10 mouse cellular contexts compared by ENCODE assay signal in genomic region chr2:163205737-163206490, GRCm38 (mm10). TPM values are rescaled to one million over a fixed set of nuclear protein-coding genes. Genes with fewer than 3 reads are reported as not detected.
A peak's percentile ranks its signal among the peaks of the same experiment; 100 is the strongest.
DNase-seq lines count a peak whose midpoint lies in the region; ATAC-seq lines count a peak whose summit lies in the region.
"Had no signal": no experiment of that assay in that cellular context is flagged by ENCODE, and none has a peak within 500 bp of the region (broad histone marks: within the 10 kb centered on the region; RNA-seq: fewer than 3 reads in every experiment).

No protein-coding gene starts in this region.

- no peak overlapping the region for H3K9ac ChIP-seq in embryonic facial prominence, embryonic 11.5 days (replicated peaks; ENCODE audit: low read length)
- H3K9ac ChIP-seq in hindbrain, embryonic 16.5 days (ENCODE audit: low read depth, low read length): no peak overlapping the region
- H3K9ac ChIP-seq in neural tube, embryonic 15.5 days (replicated peaks): no peak overlapping the region

- H3K27ac ChIP-seq in embryonic facial prominence, embryonic 11.5 days (replicated peaks; ENCODE audit: low read depth, low read length): no peak overlapping the region
- no peak overlapping the region for H3K27ac ChIP-seq in hindbrain, embryonic 16.5 days (ENCODE audit: low read depth, low read length)
- H3K27ac ChIP-seq in neural tube, embryonic 15.5 days (replicated peaks): peak overlapping the region; percentile 2; the same call in 1 of the 2 replicates

- peak; percentile 50 to 76 for DNase-seq in left cerebral cortex, postnatal 14 days (ENCODE audit: low spot score in 2 of 2)
- DNase-seq in left cerebral cortex, adult 9 months (ENCODE audit: low spot score in 2 of 2): no peak
- DNase-seq in embryonic facial prominence, embryonic 11.5 days (ENCODE audit: low spot score): no peak
- no peak for DNase-seq in gastrocnemius, adult 18-20 months (ENCODE audit: low spot score)
- DNase-seq in kidney, adult 8-10 months: no peak
- no peak for DNase-seq in thymus, postnatal 0 days (ENCODE audit: low spot score)
- DNase-seq: lung, postnatal 10 days had no signal

- H3K36me3 ChIP-seq in embryonic facial prominence, embryonic 11.5 days (replicated peaks; ENCODE audit: control insufficient read depth, insufficient read depth, low read depth, low read length): no peaks in the 10 kb centered on the region
- no peaks in the 10 kb centered on the region for H3K36me3 ChIP-seq in hindbrain, embryonic 16.5 days (ENCODE audit: control insufficient read depth, insufficient read depth, low read length)
- H3K36me3 ChIP-seq in neural tube, embryonic 15.5 days: no peaks in the 10 kb centered on the region

- peaks cover 34% of the 10 kb centered on the region for H3K27me3 ChIP-seq in embryonic facial prominence, embryonic 11.5 days (ENCODE audit: control insufficient read depth, insufficient read depth, low read length)
- peaks cover 8% of the 10 kb centered on the region for H3K27me3 ChIP-seq in hindbrain, embryonic 16.5 days (replicated peaks; ENCODE audit: control insufficient read depth, insufficient read depth, low read length)
- H3K27me3 ChIP-seq in neural tube, embryonic 15.5 days (replicated peaks): peaks cover 47% of the 10 kb centered on the region

- H3K4me2 ChIP-seq in embryonic facial prominence, embryonic 11.5 days (ENCODE audit: low read depth, low read length): no peak overlapping the region
- peak overlapping the region; percentile 72 for H3K4me2 ChIP-seq in hindbrain, embryonic 16.5 days (ENCODE audit: low read length)
- H3K4me2 ChIP-seq in neural tube, embryonic 15.5 days: peak overlapping the region; percentile 82

- intact Hi-C loops in left cerebral cortex, postnatal 14 days (cut with DNase I): no loop called here

- ATAC-seq in embryonic facial prominence, embryonic 11.5 days (replicated peaks; ENCODE audit: insufficient number of reproducible peaks, low FRiP score, low TSS enrichment, low read depth): peak; percentile 7; the same call in 1 of the 2 replicates
- peak; percentile 64; the same call in 1 of the 2 replicates for ATAC-seq in hindbrain, embryonic 16.5 days
- ATAC-seq in neural tube, embryonic 15.5 days (ENCODE audit: low FRiP score): peak; percentile 58; the same call in 1 of the 2 replicates

- peaks cover 4% of the 10 kb centered on the region; the same call in 1 of the 2 replicates for H3K4me1 ChIP-seq in embryonic facial prominence, embryonic 11.5 days (ENCODE audit: control insufficient read depth, insufficient read depth, low read length)
- H3K4me1 ChIP-seq in hindbrain, embryonic 16.5 days (ENCODE audit: control insufficient read depth, insufficient read depth, low read depth, low read length): peaks cover 29% of the 10 kb centered on the region
- H3K4me1 ChIP-seq in neural tube, embryonic 15.5 days: peaks cover 38% of the 10 kb centered on the region

- WGBS in embryonic facial prominence, embryonic 11.5 days: 48% methylated on average over 17 of the region's 17 CpGs
- 20% methylated on average over 17 of the region's 17 CpGs for WGBS in hindbrain, embryonic 16.5 days
- 14% methylated on average over 17 of the region's 17 CpGs for WGBS in neural tube, embryonic 15.5 days

- H3K4me3 ChIP-seq in embryonic facial prominence, embryonic 11.5 days (ENCODE audit: low read depth, low read length): no peak overlapping the region
- H3K4me3 ChIP-seq in hindbrain, embryonic 16.5 days (ENCODE audit: low read length): peak overlapping the region; percentile 57
- peak overlapping the region; percentile 49 for H3K4me3 ChIP-seq in neural tube, embryonic 15.5 days (replicated peaks)

- no peaks in the 10 kb centered on the region for H3K9me3 ChIP-seq in embryonic facial prominence, embryonic 11.5 days (replicated peaks; ENCODE audit: control insufficient read depth, low read length)
- no peaks in the 10 kb centered on the region; the same call in 1 of the 2 replicates for H3K9me3 ChIP-seq in hindbrain, embryonic 16.5 days (ENCODE audit: control insufficient read depth, low read length)
- 0 out of 2 replicates have a peak, but pooled peaks cover 2% of the 10 kb centered on the region for H3K9me3 ChIP-seq in neural tube, embryonic 15.5 days (replicated peaks)

RNA-seq across cellular contexts. Expression of gene Tox2, which starts 3.0 kb away (rescaled TPM):
- 10 to 100 TPM; 22.0 to 27.4 TPM for total RNA-seq in left cerebral cortex, postnatal 14 days (2021)
- 10.8 and 13.2 TPM in 2 replicates for polyA plus RNA-seq in embryonic facial prominence, embryonic 11.5 days (2014; fragmentation: Nextera tagmentation; extraction: Ambion mirVana)
- polyA plus RNA-seq in hindbrain, embryonic 16.5 days (2015; fragmentation: Nextera tagmentation; extraction: Ambion mirVana): 23.0 and 33.7 TPM in 2 replicates
- 20.8 and 23.4 TPM in 2 replicates for polyA plus RNA-seq in neural tube, embryonic 15.5 days (2015; fragmentation: Nextera tagmentation; extraction: Ambion mirVana)
- total RNA-seq in gastrocnemius, adult 18-20 months (2021): under 1 TPM; 0.09 to 0.26 TPM
- 2.7 and 3.5 TPM in 2 replicates for polyA plus RNA-seq in thymus, postnatal 0 days (2015; fragmentation: Nextera tagmentation; extraction: Ambion mirVana)
- total RNA-seq: CH12.LX had no signal

Comparison
In these comparisons a context has a peak if more than half of its experiments do, and no peak if none do; other contexts are left out.
1. DNase-seq: peak in left cerebral cortex, postnatal 14 days (2 of 2); none in left cerebral cortex, adult 9 months (0 of 2), embryonic facial prominence, embryonic 11.5 days (single experiment), gastrocnemius, adult 18-20 months (single experiment), kidney, adult 8-10 months (0 of 2) and thymus, postnatal 0 days (single experiment).
2. ATAC-seq: peak in every context shown above with its lines; median percentile 64 in hindbrain, embryonic 16.5 days; 58 in neural tube, embryonic 15.5 days; 7 in embryonic facial prominence, embryonic 11.5 days.